Mouse (Mus musculus): Measurements from ENCODE around the gene Wdr24.

Wdr24 gene

DNA sequence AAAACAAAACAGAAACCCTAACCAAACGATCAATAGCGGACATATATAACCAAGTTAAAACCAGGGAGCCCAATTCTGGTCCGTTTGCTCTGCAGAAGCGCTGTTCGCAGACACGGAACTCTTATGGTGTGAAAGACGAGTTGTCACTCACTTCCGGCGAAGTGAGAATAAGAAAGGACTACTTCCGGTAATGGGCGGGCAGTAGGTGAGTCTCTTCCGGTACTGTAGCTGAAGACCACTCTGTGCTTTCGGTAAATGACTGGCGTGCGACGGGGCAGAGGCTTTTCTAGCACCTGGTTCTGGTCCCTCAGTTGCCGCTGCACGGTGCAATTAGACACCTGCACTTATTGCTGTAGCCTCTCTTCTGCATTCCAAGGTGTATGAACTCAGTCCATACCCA is at the start of gene Wdr24:
Wdr24 (plus strand) TSS at position 176 of the 400 bp plus-strand sequence.
- DNase-seq (ENCODE audit: low spot score in 2 of 2) = peak; percentile 73 to 80

DNA sequence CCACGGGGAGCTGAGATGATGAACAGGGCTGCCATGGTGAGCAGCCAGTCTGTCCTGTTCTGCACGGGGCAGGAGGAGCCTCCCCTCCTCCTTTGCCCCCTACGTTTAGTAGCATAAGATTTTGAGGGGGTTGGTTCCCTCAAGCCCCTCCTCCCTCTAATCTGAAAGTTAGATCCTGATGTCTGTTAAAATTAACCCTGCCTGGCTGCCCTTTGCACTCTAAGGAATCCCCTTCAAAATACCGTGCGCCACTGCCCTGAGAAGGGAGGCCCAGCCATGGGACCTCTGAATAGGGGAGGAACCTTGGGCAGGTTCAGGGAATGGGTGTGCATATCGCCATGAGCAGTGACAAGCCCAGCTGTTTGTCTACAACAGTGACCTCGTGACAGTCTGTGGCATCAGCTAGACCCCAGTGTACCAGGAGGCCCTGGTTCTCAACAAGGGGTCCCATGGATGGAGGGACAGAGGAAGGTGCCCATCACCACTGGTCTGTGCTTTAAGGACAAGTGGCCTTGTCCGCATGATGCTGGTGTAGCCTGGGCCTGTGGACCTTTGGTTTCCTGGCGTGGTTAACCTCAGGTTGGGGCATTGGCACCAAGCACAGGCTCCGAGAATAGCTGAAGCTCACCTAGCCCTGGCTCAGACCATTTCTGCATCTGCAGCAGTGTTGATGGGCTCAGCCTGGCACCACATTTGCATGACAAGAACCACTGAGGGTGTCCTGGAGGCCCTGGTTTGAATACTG is 47.9 kb upstream of the Wdr24 start:
- DNase-seq (ENCODE audit: low spot score in 2 of 2) = no peak

DNA sequence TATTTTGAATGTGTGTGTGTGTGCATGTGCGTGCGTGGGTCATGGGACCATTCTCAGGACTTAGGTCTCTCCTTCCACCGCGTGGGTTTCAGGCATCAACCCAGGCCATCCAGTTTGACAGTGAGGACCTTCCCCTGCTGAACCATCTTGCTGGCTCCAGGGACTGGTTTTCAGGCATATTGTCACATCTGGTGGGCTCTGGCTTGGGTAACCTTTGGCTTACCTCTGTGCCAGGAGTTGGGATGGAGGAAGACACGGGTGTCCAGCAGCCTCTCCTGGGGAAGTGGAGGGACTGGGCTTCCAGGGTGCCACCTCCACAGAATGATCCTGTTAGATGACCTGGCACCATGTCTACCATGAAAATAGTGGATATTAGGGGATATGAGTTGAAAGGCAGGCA is 45.5 kb upstream of the Wdr24 start:
- DNase-seq (ENCODE audit: low spot score in 2 of 2) = no peak

- DNase-seq (ENCODE audit: low spot score in 2 of 2) = no peak
Measured at GRCm38 (mm10) chr17:25781339-25781738, 42.1 kb upstream of the Wdr24 start.

GRCm38 (mm10) chr17:25783086-25783485 is 40.3 kb upstream of the Wdr24 start:
- DNase-seq (ENCODE audit: low spot score in 2 of 2) = no peak

GRCm38 (mm10) chr17:25783861-25784574 is 39.4 kb upstream of the Wdr24 start:
- peak in 1 of 2 experiments; percentile 13 for DNase-seq (ENCODE audit: low spot score in 2 of 2)

DNA sequence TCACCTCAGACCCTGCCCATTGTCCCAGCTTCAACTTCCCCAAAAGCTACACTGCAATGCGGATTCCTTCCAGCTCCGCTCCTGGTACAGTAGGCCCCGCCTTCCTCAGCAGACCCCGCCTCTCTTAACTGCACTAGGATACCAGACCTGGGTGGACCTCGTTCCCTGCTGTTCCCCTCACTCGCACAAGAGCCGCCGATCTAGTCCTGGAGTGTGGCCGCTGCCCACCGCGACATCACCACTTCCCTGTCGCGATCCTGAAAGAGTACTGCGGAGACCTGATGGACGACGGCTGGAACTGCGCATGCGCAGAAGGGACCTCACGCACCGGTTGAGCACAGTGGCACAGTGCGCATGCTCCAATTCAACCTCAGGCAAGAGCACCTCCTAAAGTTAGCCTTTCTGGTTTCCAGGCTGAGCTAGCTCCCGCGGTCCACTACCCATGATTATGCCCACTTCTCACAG is 38.1 kb upstream of the Wdr24 start, which contains the start of gene Haghl:
Haghl (minus strand) TSS at position 393 of the 465 bp plus-strand sequence.
- peak; percentile 92 to 97 for DNase-seq (ENCODE audit: low spot score in 2 of 2)

DNA sequence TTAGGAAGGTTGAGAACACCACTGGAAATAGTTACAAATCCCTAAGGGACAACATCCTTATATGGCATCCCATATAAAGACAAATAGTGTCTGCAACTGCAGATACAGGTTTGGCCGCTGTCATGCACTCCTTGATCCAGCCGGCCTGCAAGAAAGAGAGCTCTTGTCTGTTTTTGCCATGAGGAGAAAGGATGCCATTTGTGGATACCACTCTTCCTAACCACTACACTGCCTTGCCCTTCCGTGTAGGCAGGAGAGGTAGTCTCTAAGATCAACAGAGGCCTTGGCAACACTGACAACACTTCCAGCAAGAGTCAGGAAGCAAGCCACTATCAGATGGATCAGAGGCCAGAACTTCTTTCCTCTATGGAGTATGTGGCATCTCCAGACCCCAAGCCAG is 37.1 kb upstream of the Wdr24 start, which contains the start of gene Ccdc78:
Ccdc78 (plus strand) TSS at position 301 of the 400 bp plus-strand sequence.
- DNase-seq (ENCODE audit: low spot score in 2 of 2) = no peak

- DNase-seq (ENCODE audit: low spot score in 2 of 2) = no peak
Measured at GRCm38 (mm10) chr17:25786781-25787504, 36.5 kb upstream of the Wdr24 start.

GRCm38 (mm10) chr17:25791320-25791842 is 32.0 kb upstream of the Wdr24 start:
- DNase-seq (ENCODE audit: low spot score in 2 of 2) = no peak

- DNase-seq (ENCODE audit: low spot score in 2 of 2) = peak; percentile 89 to 90
Measured at GRCm38 (mm10) chr17:25791843-25792527, 31.4 kb upstream of the Wdr24 start.

DNA sequence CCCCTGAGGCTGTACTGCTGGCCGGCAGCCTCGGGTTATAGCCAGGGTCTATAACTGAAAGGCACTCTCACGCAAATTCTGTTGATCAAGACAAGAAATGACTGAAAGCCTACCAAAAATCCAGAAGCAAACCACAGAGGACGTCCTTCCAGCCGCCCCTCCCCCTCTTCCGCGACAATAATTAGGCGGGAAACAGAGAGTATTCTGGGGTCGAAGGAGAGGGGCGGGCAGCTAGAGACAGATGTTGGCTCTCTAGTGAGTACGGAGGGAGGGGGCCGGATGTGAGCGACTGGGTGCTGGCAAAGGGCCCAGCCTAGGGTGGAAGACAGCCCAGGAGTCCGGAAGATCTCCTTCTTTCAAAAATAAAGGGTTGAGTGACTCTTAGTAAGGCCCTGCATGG is 30.8 kb upstream of the Wdr24 start, which contains the start of gene Fam173a:
Fam173a (minus strand) TSS at position 287 of the 400 bp plus-strand sequence.
- peak in 1 of 2 experiments; percentile 83 for DNase-seq (ENCODE audit: low spot score in 2 of 2)

- no peak for DNase-seq (ENCODE audit: low spot score in 2 of 2)
Measured at GRCm38 (mm10) chr17:25794197-25794596, 29.2 kb upstream of the Wdr24 start.

- DNase-seq (ENCODE audit: low spot score in 2 of 2) = no peak
Measured at GRCm38 (mm10) chr17:25794998-25795397, 28.4 kb upstream of the Wdr24 start.

- DNase-seq (ENCODE audit: low spot score in 2 of 2) = no peak
Measured at GRCm38 (mm10) chr17:25795609-25796092, 27.8 kb upstream of the Wdr24 start, which contains the start of gene AC134908.4. Gene AC134908.4, minus strand, starts transcription at chr17:25795659.

- peak; percentile 46 for DNase-seq (ENCODE audit: low spot score in 2 of 2)
Measured at GRCm38 (mm10) chr17:25796211-25796771, 27.1 kb upstream of the Wdr24 start.

DNA sequence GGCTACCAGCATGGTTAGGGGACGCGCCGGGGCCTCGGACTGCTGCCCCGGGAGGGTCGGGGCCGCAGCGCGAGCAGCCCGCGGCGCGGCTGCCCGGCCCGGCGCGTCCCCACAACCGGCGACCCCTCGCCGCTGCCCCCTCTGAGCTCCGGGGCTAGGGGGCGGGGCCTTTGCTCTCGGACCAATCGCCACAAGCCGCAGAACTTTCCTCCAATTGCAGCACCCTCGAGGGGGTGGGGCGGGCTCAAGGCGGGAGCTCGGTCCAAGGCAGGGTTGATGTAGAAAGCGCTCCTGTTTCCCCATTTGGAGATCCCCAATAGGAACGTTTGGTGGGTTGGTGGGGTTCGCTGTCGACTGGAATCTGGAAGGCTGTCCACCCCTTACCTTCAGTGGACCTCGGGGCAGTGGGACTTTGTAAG is 26.5 kb upstream of the Wdr24 start, which contains the start of gene Metrn:
Metrn (minus strand) TSS at position 186 of the 419 bp plus-strand sequence.
- peak; percentile 78 to 93 for DNase-seq (ENCODE audit: low spot score in 2 of 2)

DNA sequence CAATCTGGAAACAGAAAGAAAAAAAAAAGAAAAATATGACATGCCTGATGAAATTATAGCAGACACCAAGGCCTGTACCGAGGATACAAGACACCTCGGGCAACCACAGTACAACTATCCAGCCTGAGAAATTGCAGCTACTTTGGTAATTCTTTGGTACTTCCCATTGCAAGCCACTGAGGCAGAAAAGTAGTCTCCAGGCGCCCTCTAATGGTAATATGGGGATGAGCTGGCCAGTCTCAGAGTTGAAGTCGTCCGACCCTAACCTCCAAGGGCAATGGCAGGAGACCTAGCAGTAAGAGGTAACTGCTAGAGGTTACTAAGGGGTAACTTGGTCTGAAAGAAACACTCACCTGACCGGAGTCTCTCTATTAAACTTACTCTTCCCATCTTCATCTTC is 22.4 kb upstream of the Wdr24 start:
- DNase-seq (ENCODE audit: low spot score in 2 of 2) = peak; percentile 47 to 69

DNA sequence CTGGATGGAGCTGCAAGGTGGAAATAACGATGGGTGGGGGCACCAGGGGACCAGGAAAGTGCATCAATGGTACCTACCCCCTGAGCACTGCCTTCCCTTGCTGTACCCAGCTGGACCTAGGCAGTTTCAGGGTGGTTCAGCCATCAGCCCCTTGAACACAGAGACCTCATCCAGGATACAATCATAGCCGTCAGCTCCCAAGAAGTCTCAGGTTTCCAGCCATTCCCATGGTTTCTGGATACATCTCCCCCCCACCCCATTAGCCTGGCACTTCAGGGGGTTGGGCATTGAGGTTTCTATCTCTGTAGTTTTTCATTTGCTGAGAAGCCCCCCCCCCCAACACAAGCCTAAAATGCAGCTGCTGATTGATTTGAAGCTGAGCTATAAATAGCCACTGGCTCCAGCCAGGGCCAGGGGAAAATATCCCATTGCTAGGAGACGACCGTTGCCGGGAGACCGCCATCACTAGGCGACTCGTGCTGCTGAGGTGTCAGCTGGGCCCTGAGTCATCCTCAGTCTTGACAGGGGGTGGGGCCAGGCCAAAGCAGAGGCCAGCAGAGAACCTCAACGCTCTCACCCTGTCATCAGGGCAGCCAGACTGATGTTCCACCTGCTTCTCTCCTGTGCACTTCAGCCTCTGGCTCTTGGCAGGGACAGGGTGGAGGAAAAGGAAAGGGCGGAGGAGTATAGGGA is 20.5 kb upstream of the Wdr24 start:
- DNase-seq (ENCODE audit: low spot score in 2 of 2) = no peak

DNA sequence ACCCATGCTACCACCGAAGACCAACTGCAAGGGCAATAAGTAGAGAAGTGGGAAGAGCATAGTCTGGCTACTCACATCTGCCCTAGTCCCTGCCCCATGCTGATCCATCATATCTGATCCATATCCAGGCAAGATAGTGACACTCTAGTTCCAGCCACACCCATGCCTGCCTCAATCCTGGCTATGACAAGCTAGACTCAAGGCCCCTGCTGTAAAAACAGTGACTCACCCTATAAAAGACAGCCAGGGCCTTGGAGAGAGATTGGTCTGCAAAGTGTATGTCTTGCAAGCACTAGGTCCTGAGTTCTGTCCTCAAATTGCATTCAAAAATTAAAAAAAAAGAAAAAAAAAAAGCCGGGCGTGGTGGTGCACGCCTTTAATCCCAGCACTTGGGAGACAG is 16.9 kb upstream of the Wdr24 start:
- no peak for DNase-seq (ENCODE audit: low spot score in 2 of 2)
